Mouse (Mus musculus) spleen, adult 18-20 months (tissue): Measurements from ENCODE around the gene Lrrc8c.
"Not testable (repeated sequence)": the region's sequence is repeated elsewhere in the genome, so short reads cannot be mapped to it uniquely, and the experiment has no call there.

Source experiments
- DNase-seq, 2 experiments: peaks; one replicate each; pipeline ENCODE4 v3.0.0; 2022; ENCODE audit warnings: mixed read lengths in 2 of 2

Lrrc8c gene

GRCm38 (mm10) chr5:105609683-105610082 lies 90.5 kb downstream of the Lrrc8c start:
- no peak for DNase-seq

GRCm38 (mm10) chr5:105613002-105613401 lies 93.8 kb downstream of the Lrrc8c start:
- DNase-seq: no peak

- DNase-seq: no peak
These were observed 94.8 kb downstream of the Lrrc8c start for GRCm38 (mm10) chr5:105614000-105614399.

GRCm38 (mm10) chr5:105614682-105615434 lies 95.7 kb downstream of the Lrrc8c start:
- DNase-seq: no peak

GRCm38 (mm10) chr5:105615871-105616454 lies 96.8 kb downstream of the Lrrc8c start:
- DNase-seq: no peak

- DNase-seq: peak in 1 of 2 experiments; percentile 27
These were observed 97.3 kb downstream of the Lrrc8c start for GRCm38 (mm10) chr5:105616538-105616937.

- DNase-seq: no peak
These were observed 99.3 kb downstream of the Lrrc8c start for GRCm38 (mm10) chr5:105618510-105618909.

GRCm38 (mm10) chr5:105619666-105620065 lies 100.5 kb downstream of the Lrrc8c start:
- DNase-seq: no peak

- no peak for DNase-seq
These were observed 101.4 kb downstream of the Lrrc8c start for GRCm38 (mm10) chr5:105620505-105621116.

- DNase-seq: no peak
These were observed 104.0 kb downstream of the Lrrc8c start for GRCm38 (mm10) chr5:105623074-105623713.

GRCm38 (mm10) chr5:105624257-105624656 lies 105.1 kb downstream of the Lrrc8c start:
- no peak for DNase-seq

- DNase-seq: no peak
These were observed 106.4 kb downstream of the Lrrc8c start for GRCm38 (mm10) chr5:105625504-105626150.

GRCm38 (mm10) chr5:105626355-105626754 lies 107.2 kb downstream of the Lrrc8c start:
- no peak for DNase-seq

- DNase-seq: no peak
These were observed 107.9 kb downstream of the Lrrc8c start for GRCm38 (mm10) chr5:105627093-105627492.

GRCm38 (mm10) chr5:105629955-105630354 lies 110.8 kb downstream of the Lrrc8c start:
- DNase-seq: no peak

- DNase-seq: no peak
These were observed 112.9 kb downstream of the Lrrc8c start for GRCm38 (mm10) chr5:105632066-105632465.

GRCm38 (mm10) chr5:105635576-105635975 lies 116.4 kb downstream of the Lrrc8c start:
- no peak for DNase-seq

GRCm38 (mm10) chr5:105636484-105637191 lies 117.5 kb downstream of the Lrrc8c start:
- no peak for DNase-seq

- DNase-seq: not testable (repeated sequence)
These were observed 119.1 kb downstream of the Lrrc8c start for GRCm38 (mm10) chr5:105638266-105638665.

GRCm38 (mm10) chr5:105638916-105639315 lies 119.7 kb downstream of the Lrrc8c start:
- no peak for DNase-seq

- no peak for DNase-seq
These were observed 120.2 kb downstream of the Lrrc8c start for GRCm38 (mm10) chr5:105639363-105639762.

- DNase-seq: peak; percentile 58 to 60
These were observed 123.3 kb downstream of the Lrrc8c start for GRCm38 (mm10) chr5:105642517-105642916.
